Comparison of ENCODE assay signal across 17 mouse cellular contexts in genomic region chr1:152793495-152794130, GRCm38 (mm10). TPM values are rescaled to one million over a fixed set of nuclear protein-coding genes. Genes with fewer than 3 reads are reported as not detected.
DNase-seq lines count a peak whose midpoint lies in the region; ATAC-seq and TF ChIP-seq lines count a peak whose summit lies in the region.
"Had no signal": no experiment of that assay in that cellular context is flagged by ENCODE, and none has a peak within 500 bp of the region (broad histone marks: within the 10 kb centered on the region; RNA-seq: fewer than 3 reads in every experiment).

No protein-coding gene starts in this region.

- H3K4me3 ChIP-seq in left cerebral cortex, adult 2 months, result no peak overlapping the region
- H3K4me3 ChIP-seq in MEL (ENCODE audit: control insufficient read depth in 1 of 2, insufficient read depth in 1 of 2, low read depth in 2 of 2, low read length in 2 of 2), result no peak overlapping the region
- H3K4me3 ChIP-seq in cortical plate, adult 2 months (ENCODE audit: insufficient read depth, low read length), result no peak overlapping the region
- no peak overlapping the region for H3K4me3 ChIP-seq in limb, embryonic 15.5 days
- H3K4me3 ChIP-seq: limb, embryonic 13.5 days; lung, embryonic 15.5 days; myocyte had no signal

- no peak for DNase-seq in left cerebral cortex, adult 2 months (ENCODE audit: extremely low spot score in 1 of 2, low spot score in 2 of 2)
- DNase-seq in left cerebral cortex, adult 18-20 months (ENCODE audit: low spot score in 2 of 2), result no peak
- DNase-seq in MEL (ENCODE audit: low read depth, low spot score), result no peak
- DNase-seq in spleen, postnatal 10 days (ENCODE audit: low spot score in 2 of 2), result no peak
- no peak for DNase-seq in thymus, postnatal 0 days (ENCODE audit: low spot score)
- DNase-seq: adrenal gland, adult 2 months; right cerebral cortex, postnatal 25 days had no signal

- H3K4me1 ChIP-seq in MEL (ENCODE audit: control insufficient read depth in 1 of 2, insufficient read depth in 2 of 2, low read length in 2 of 2), result peaks cover 22 to 53% of the 10 kb centered on the region in 2 experiments
- no peaks in the 10 kb centered on the region for H3K4me1 ChIP-seq in cortical plate, adult 2 months (ENCODE audit: control insufficient read depth, insufficient read depth, low read length)
- peaks cover 14% of the 10 kb centered on the region for H3K4me1 ChIP-seq in limb, embryonic 15.5 days

- H3K79me2 ChIP-seq in MEL (ENCODE audit: control insufficient read depth, insufficient read depth, low read length, poor library complexity), result no peaks in the 10 kb centered on the region

- no peak for TF ChIP-seq RAD21 in MEL (IDR thresholded peaks at IDR 0.05; ENCODE audit: low read depth, low read length)

- 64% methylated on average over 6 of the region's 6 CpGs for WGBS in limb, embryonic 15.5 days

- 0 out of 2 replicates have a peak, but pooled peaks have one; percentile 14 for ATAC-seq in limb, embryonic 15.5 days (ENCODE audit: insufficient number of reproducible peaks, low FRiP score, low TSS enrichment, low read depth)

- H3K27me3 ChIP-seq in MEL (ENCODE audit: control insufficient read depth in 1 of 2, insufficient read depth in 2 of 2, low read length in 2 of 2), result no peaks in the 10 kb centered on the region
- no peaks in the 10 kb centered on the region for H3K27me3 ChIP-seq in limb, embryonic 15.5 days
- H3K27me3 ChIP-seq: limb, embryonic 13.5 days; lung, embryonic 15.5 days had no signal

- no peak for TF ChIP-seq POLR2A in MEL (IDR thresholded peaks at IDR 0.05; ENCODE audit: control insufficient read depth in 1 of 2, insufficient read depth in 1 of 2, low read depth in 1 of 2, low read length in 2 of 2, poor library complexity in 1 of 2)
- TF ChIP-seq POLR2A in cortical plate, adult 2 months (IDR thresholded peaks at IDR 0.05; ENCODE audit: extremely low read depth, insufficient read depth, low read length), result no peak

- TF ChIP-seq CTCF in left cerebral cortex, adult 2 months (IDR thresholded peaks at IDR 0.05), result no peak
- no peak for TF ChIP-seq CTCF in MEL (IDR thresholded peaks at IDR 0.05 in 2 of 3, conservative IDR thresholded peaks at IDR 0.05 in 1 of 3; ENCODE audit: control insufficient read depth in 1 of 3, insufficient read depth in 1 of 3, low read depth in 2 of 3, low read length in 3 of 3, poor library complexity in 1 of 3, severe bottlenecking in 1 of 3)
- TF ChIP-seq CTCF in cortical plate, adult 2 months (IDR thresholded peaks at IDR 0.05; ENCODE audit: extremely low read depth, insufficient read depth, low read length), result no peak

- peak overlapping the region; percentile 24; the same call in 1 of the 2 replicates for H3K27ac ChIP-seq in left cerebral cortex, adult 2 months
- peak overlapping the region; percentile 7; the same call in 1 of the 2 replicates for H3K27ac ChIP-seq in MEL (ENCODE audit: control insufficient read depth, low read depth, low read length)
- H3K27ac ChIP-seq in cortical plate, adult 2 months (ENCODE audit: insufficient read depth, low read length), result peak overlapping the region; percentile 80; the same call in 1 of the 2 replicates
- no peak overlapping the region for H3K27ac ChIP-seq in limb, embryonic 15.5 days
- H3K27ac ChIP-seq: lung, embryonic 15.5 days had no signal

- no peaks in the 10 kb centered on the region for H3K9me3 ChIP-seq in MEL (replicated peaks; ENCODE audit: insufficient read depth, low read length)
- no peaks in the 10 kb centered on the region for H3K9me3 ChIP-seq in limb, embryonic 15.5 days
- H3K9me3 ChIP-seq: limb, embryonic 13.5 days; lung, embryonic 15.5 days had no signal

- intact Hi-C loops in left cerebral cortex, adult 2 months (cut with DNase I), result no loop called here

- H3K4me2 ChIP-seq in limb, embryonic 15.5 days, result no peak overlapping the region
- H3K4me2 ChIP-seq: limb, embryonic 13.5 days; lung, embryonic 15.5 days had no signal

- H3K9ac ChIP-seq in MEL (ENCODE audit: control insufficient read depth, low read depth, low read length, poor library complexity, severe bottlenecking), result no peak overlapping the region
- no peak overlapping the region for H3K9ac ChIP-seq in limb, embryonic 15.5 days
- H3K9ac ChIP-seq: limb, embryonic 13.5 days; lung, embryonic 15.5 days had no signal

- H3K36me3 ChIP-seq in MEL (ENCODE audit: control insufficient read depth in 1 of 2, insufficient read depth in 2 of 2, low read length in 2 of 2), result peaks cover 0 to 36% of the 10 kb centered on the region in 2 experiments; a peak in 2 of 4 replicates
- H3K36me3 ChIP-seq in limb, embryonic 15.5 days, result no peaks in the 10 kb centered on the region
- H3K36me3 ChIP-seq: limb, embryonic 13.5 days; lung, embryonic 15.5 days had no signal

- no peak for TF ChIP-seq EP300 in MEL (IDR thresholded peaks at IDR 0.05; ENCODE audit: low read depth in 1 of 2, low read length in 2 of 2)

TF ChIP-seq in MEL, 35 proteins besides CTCF, POLR2A, EP300 and RAD21:
- TF ChIP-seq TAL1 (IDR thresholded peaks at IDR 0.05; ENCODE audit: low read length) (no peak), KAT2A (conservative IDR thresholded peaks at IDR 0.05; ENCODE audit: low read depth, low read length) (no peak), MYB (IDR thresholded peaks at IDR 0.05; ENCODE audit: low read depth, low read length) (no peak), ELF1 (IDR thresholded peaks at IDR 0.05; ENCODE audit: low read depth, low read length) (no peak), USF2 (IDR thresholded peaks at IDR 0.05; ENCODE audit: borderline replicate concordance in 1 of 2, insufficient read depth in 1 of 2, low read depth in 1 of 2, low read length in 2 of 2) (no peak), ETS1 (IDR thresholded peaks at IDR 0.05; ENCODE audit: low read depth, low read length) (no peak), BHLHE40 (IDR thresholded peaks at IDR 0.05; ENCODE audit: borderline replicate concordance, low read depth, low read length) (no peak), MEF2A (IDR thresholded peaks at IDR 0.05; ENCODE audit: extremely low read depth, insufficient replicate concordance, low read depth, low read length, poor library complexity, severe bottlenecking) (no peak), MYC (IDR thresholded peaks at IDR 0.05; ENCODE audit: low read depth, low read length) (no peak), ZC3H11A (IDR thresholded peaks at IDR 0.05; ENCODE audit: low read depth, low read length) (no peak), GABPA (IDR thresholded peaks at IDR 0.05; ENCODE audit: low read depth, low read length) (no peak), SMC3 (IDR thresholded peaks at IDR 0.05; ENCODE audit: low read depth, low read length) (no peak), ZKSCAN1 (IDR thresholded peaks at IDR 0.05; ENCODE audit: low read depth, low read length) (no peak), USF1 (IDR thresholded peaks at IDR 0.05; ENCODE audit: low read depth, low read length) (no peak), MAZ (IDR thresholded peaks at IDR 0.05; ENCODE audit: low read depth, low read length) (no peak), TCF12 (IDR thresholded peaks at IDR 0.05; ENCODE audit: low read depth, low read length) (no peak), MAFK (IDR thresholded peaks at IDR 0.05; ENCODE audit: borderline replicate concordance, low read depth, low read length) (no peak), UBTF (IDR thresholded peaks at IDR 0.05; ENCODE audit: borderline replicate concordance, insufficient read depth, low read depth, low read length) (no peak)

RNA-seq across cellular contexts. Expression of gene Ncf2, which starts 6.4 kb away (rescaled TPM):
- 1 to 10 TPM; 2.6 to 4.1 TPM for total RNA-seq in left cerebral cortex, adult 2 months (2021)
- total RNA-seq in left cerebral cortex, adult 18-20 months (2021), result 1 to 10 TPM; 2.4 to 5.0 TPM
- 35.0 and 41.8 TPM in 2 replicates for total RNA-seq in MEL (2012; rRNA removed)
- 10 to 100 TPM in 1 of 2 experiments, not detected in 1; 49.2 TPM for polyA plus RNA-seq in MEL (2012; ENCODE audit: insufficient read depth in 1 of 2, insufficient read length in 2 of 2, low read depth in 1 of 2, low replicate concordance in 2 of 2, missing spikeins in 1 of 2)
- polyA plus RNA-seq in cortical plate, adult 2 months (2012; rRNA removed), result 4.8 and 5.4 TPM in 2 replicates
- 6.3 and 6.6 TPM in 2 replicates for polyA plus RNA-seq in limb, embryonic 15.5 days (2015; fragmentation: Nextera tagmentation; extraction: Ambion mirVana)
- 9.0 and 10.0 TPM in 2 replicates for polyA plus RNA-seq in thymus, postnatal 0 days (2015; fragmentation: Nextera tagmentation; extraction: Ambion mirVana)

RNA-seq across cellular contexts. Expression of gene Arpc5, which starts 27.3 kb away (rescaled TPM):
- total RNA-seq in left cerebral cortex, adult 2 months (2021), result 10 to 100 TPM; 89.6 to 94.7 TPM
- total RNA-seq in left cerebral cortex, adult 18-20 months (2021), result 10 to 100 TPM; 81.0 to 95.0 TPM
- 117 and 119 TPM in 2 replicates for total RNA-seq in MEL (2012; rRNA removed)
- polyA plus RNA-seq in MEL (2012; ENCODE audit: insufficient read depth in 1 of 2, insufficient read length in 2 of 2, low read depth in 1 of 2, low replicate concordance in 2 of 2, missing spikeins in 1 of 2), result 100 to 1,000 TPM in 1 of 2 experiments, not detected in 1; 145 TPM
- polyA plus RNA-seq in cortical plate, adult 2 months (2012; rRNA removed), result 103 and 111 TPM in 2 replicates
- polyA plus RNA-seq in limb, embryonic 15.5 days (2015; fragmentation: Nextera tagmentation; extraction: Ambion mirVana), result 271 and 274 TPM in 2 replicates
- 499 and 510 TPM in 2 replicates for polyA plus RNA-seq in thymus, postnatal 0 days (2015; fragmentation: Nextera tagmentation; extraction: Ambion mirVana)

RNA-seq across cellular contexts. Expression of gene Rgl1, which starts 27.5 kb away (rescaled TPM):
- 100 to 1,000 TPM; 113 to 132 TPM for total RNA-seq in left cerebral cortex, adult 2 months (2021)
- 100 to 1,000 TPM; 111 to 116 TPM for total RNA-seq in left cerebral cortex, adult 18-20 months (2021)
- 0.12 and 0.36 TPM in 2 replicates for total RNA-seq in MEL (2012; rRNA removed)
- polyA plus RNA-seq in MEL (2012; ENCODE audit: insufficient read depth in 1 of 2, insufficient read length in 2 of 2, low read depth in 1 of 2, low replicate concordance in 2 of 2, missing spikeins in 1 of 2), result under 1 TPM in 1 of 2 experiments, not detected in 1; 0.39 TPM
- 55.6 and 57.7 TPM in 2 replicates for polyA plus RNA-seq in cortical plate, adult 2 months (2012; rRNA removed)
- polyA plus RNA-seq in limb, embryonic 15.5 days (2015; fragmentation: Nextera tagmentation; extraction: Ambion mirVana), result 42.8 and 46.6 TPM in 2 replicates
- polyA plus RNA-seq in thymus, postnatal 0 days (2015; fragmentation: Nextera tagmentation; extraction: Ambion mirVana), result 9.8 and 10.4 TPM in 2 replicates

RNA-seq across cellular contexts. Expression of gene Apobec4, which starts 43.3 kb away (rescaled TPM):
- not detected for total RNA-seq in left cerebral cortex, adult 2 months (2021)
- total RNA-seq in left cerebral cortex, adult 18-20 months (2021), result not detected
- not detected in 2 replicates for total RNA-seq in MEL (2012; rRNA removed)
- not detected for polyA plus RNA-seq in MEL (2012; ENCODE audit: insufficient read depth in 1 of 2, insufficient read length in 2 of 2, low read depth in 1 of 2, low replicate concordance in 2 of 2, missing spikeins in 1 of 2)
- polyA plus RNA-seq in cortical plate, adult 2 months (2012; rRNA removed), result not detected in 2 replicates
- polyA plus RNA-seq in limb, embryonic 15.5 days (2015; fragmentation: Nextera tagmentation; extraction: Ambion mirVana), result not detected in 2 replicates
- not detected in 2 replicates for polyA plus RNA-seq in thymus, postnatal 0 days (2015; fragmentation: Nextera tagmentation; extraction: Ambion mirVana)
- total RNA-seq: adrenal gland, adult 2 months; common myeloid progenitor, adult 5-6 weeks; heart, adult 8-10 months; layer of hippocampus, adult 18-20 months had no signal
- polyA plus RNA-seq: adrenal gland, adult 2 months; frontal cortex, adult 2 months; limb, embryonic 13.5 days; myocyte; stomach, embryonic 16.5 days had no signal
